Mouse (Mus musculus) liver, embryonic 14.5 days (tissue): ENCODE measurements around the gene Map2k5.

ENCODE experiments used
- CTCF ChIP-seq: IDR thresholded peaks from 2 replicates; pipeline ENCODE4 v1.5.1; 2016; ENCODE audit warnings: antibody characterized with exemption, low read depth, control low read depth
- EP300 ChIP-seq: IDR thresholded peaks from 2 replicates; pipeline ENCODE4 v1.6.1; 2016; ENCODE audit warnings: antibody characterized with exemption, low read depth

DNA sequence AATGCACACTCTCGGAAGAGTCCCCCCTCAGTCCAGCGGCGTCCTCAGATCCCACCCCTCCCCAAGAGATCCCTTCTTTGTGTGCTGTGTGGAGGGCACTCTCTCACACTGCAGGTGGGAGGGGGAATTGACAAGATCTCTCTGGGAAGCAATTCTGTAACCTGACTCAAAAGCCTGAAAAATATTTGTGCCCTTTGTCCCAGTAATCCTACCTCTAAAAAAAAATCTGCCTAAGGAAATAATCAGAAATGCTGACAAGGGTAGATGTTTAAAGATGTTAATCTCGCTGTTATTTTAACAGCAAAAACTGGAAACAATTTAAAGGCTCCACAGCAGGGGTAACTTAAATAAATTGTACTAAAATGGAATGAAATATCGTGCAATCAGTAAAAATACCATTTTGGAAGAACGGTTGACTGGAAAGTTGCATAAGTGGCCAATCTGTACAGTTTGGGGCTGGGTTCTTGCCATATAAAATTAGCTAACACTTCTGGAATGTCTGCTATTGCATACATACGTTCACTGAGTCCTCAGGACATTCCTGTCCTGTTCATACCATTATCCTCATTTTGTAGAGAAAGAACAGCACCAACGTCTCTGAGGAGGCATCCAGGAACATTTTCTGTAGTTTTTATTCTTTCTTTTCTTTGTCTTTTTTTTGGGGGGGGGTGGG, 255.4 kb downstream of the Map2k5 start:
- no peak for TF ChIP-seq CTCF
- no peak for TF ChIP-seq EP300
